Mouse (Mus musculus): ENCODE measurements around the gene Arglu1. TPM values are rescaled to one million over a fixed set of nuclear protein-coding genes. Genes with fewer than 3 reads are reported as not detected.

Arglu1 gene
- polyA plus RNA-seq (2017; shearing (Covaris generic)) = 96.9 TPM

DNA sequence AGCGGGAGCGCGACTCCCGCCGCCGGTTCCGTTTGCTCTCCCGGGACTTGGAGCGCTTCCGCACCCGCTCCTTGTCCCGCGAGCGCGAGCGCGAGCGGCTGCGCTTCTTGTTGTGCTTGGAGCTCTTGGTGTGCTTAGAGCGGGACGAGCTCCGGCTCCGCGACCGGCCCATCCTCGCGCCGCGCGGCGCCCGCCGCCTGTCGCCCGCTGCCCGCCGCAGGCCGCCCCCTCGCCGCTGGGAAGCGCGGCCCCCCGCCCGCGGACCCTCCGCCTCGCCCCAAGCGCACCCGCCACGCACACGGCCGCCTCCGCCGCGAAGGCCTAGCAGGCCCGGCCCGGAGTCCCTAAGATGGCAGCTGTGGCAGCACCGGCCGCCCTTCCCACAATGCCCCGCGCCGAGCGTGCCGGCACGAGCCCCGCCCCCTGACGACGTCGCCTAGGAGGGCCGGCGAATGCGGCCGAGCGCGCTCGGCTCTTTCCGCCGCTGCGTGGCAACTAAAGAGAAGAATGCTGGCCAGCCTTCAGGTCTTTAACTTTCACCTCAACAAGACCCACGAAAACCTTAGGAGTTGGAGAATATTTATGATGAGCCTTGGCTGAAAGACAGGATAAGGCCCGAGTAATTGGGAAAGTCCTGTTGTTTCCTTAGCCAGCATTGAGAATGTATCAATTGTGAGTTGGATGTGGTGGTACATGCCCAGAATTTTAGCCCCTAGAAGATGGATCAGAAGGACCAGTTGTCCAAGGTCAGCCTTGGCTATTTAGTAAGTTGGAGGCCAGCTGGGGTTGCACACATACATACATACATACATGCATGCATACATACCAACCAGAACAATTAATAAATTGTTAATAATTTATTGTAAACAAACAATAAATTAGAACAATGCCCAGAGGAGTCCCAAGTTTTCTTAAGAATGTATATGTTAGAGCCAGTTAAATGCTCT, at the start of gene Arglu1:
Gene Arglu1 (minus strand): TSS at position 376 of the 947 bp plus-strand sequence.

DNA sequence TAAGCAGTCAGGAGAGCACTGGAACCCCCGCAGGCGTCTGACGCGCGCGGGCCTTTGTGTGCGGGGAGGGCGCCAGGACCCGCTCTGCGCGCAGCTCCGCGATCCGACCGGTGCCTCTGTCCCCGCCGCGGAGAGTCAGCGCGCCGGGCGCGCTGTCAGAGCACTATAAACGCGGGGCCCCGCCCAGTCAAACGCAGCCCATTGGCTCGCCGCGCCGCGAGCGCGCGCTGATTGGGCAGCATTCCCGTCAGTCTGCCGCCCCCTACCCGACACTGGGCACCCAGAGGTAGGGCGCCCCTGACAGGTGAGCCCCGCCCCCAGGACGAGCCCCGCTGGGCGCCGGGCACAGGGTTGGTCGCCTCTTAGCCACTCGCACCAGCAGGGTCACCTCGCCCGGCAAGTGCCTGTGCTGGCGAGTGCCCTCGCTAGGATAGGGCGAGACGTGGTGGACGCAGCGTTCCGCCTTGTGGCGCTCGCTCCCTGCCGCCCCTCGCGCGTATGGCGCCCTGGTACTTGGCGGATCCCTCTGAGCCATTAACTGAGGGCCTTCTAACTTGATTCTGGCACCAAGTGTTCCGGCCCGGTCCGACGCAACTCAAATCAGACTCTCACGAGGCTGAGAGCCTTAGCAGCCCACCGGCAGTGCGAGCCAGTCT, 29.1 kb downstream of the Arglu1 start, which contains the start of gene Efnb2:
Gene Efnb2 (minus strand): TSS at position 140 of the 656 bp plus-strand sequence.

Other genes with a start within 250 kb of the Arglu1 start
- 0.87 TPM for gene Efnb2, start 29.3 kb downstream of the Arglu1 start, polyA plus RNA-seq (2017; shearing (Covaris generic))